ENCODE assay signal across 15 mouse cellular contexts in genomic region chr13:100871445-100872171, GRCm38 (mm10). TPM values are rescaled to one million over a fixed set of nuclear protein-coding genes. Genes with fewer than 3 reads are reported as not detected.
A peak's percentile ranks its signal among the peaks of the same experiment; 100 is the strongest.
DNase-seq lines count a peak whose midpoint lies in the region; ATAC-seq lines count a peak whose summit lies in the region.
"Had no signal": no experiment of that assay in that cellular context is flagged by ENCODE, and none has a peak within 500 bp of the region (broad histone marks: within the 10 kb centered on the region; RNA-seq: fewer than 3 reads in every experiment).

No protein-coding gene starts in this region.

- peak; percentile 15 for DNase-seq in left cerebral cortex, adult 11 months (ENCODE audit: low spot score)
- DNase-seq in left cerebral cortex, postnatal 36 days (ENCODE audit: low spot score in 2 of 2): no peak
- DNase-seq in forebrain, embryonic 11.5 days (ENCODE audit: low spot score): no peak
- no peak for DNase-seq in cerebellum, adult 11 months
- no peak for DNase-seq in embryo, embryonic 9.5 days (ENCODE audit: extremely low spot score)
- DNase-seq in thymus, postnatal 25 days: no peak
- DNase-seq: adrenal gland, postnatal 14 days; heart, postnatal 4 days; kidney, adult 8-10 months; thymus, postnatal 14 days had no signal

- WGBS in forebrain, embryonic 11.5 days: 55% methylated on average over 11 of the region's 11 CpGs
- 48% methylated on average over 11 of the region's 11 CpGs for WGBS in hindbrain, embryonic 12.5 days
- 25% methylated on average over 11 of the region's 11 CpGs for WGBS in neural tube, embryonic 14.5 days

- no peaks in the 10 kb centered on the region for H3K4me1 ChIP-seq in forebrain, embryonic 11.5 days (replicated peaks; ENCODE audit: control insufficient read depth, insufficient read depth, low read length)
- peaks cover 13% of the 10 kb centered on the region for H3K4me1 ChIP-seq in hindbrain, embryonic 12.5 days
- 0 out of 2 replicates have a peak, but pooled peaks cover 5% of the 10 kb centered on the region for H3K4me1 ChIP-seq in neural tube, embryonic 14.5 days (ENCODE audit: control insufficient read depth, insufficient read depth, low read length)
- H3K4me1 ChIP-seq: limb, embryonic 13.5 days had no signal

- intact Hi-C loops in left cerebral cortex, postnatal 36 days (cut with DNase I): no loop called here

- H3K27ac ChIP-seq in forebrain, embryonic 11.5 days (ENCODE audit: low read depth, low read length): no peak overlapping the region
- peak overlapping the region; percentile 12; the same call in 1 of the 2 replicates for H3K27ac ChIP-seq in hindbrain, embryonic 12.5 days
- H3K27ac ChIP-seq in neural tube, embryonic 14.5 days (ENCODE audit: low read depth, low read length): peak overlapping the region; percentile 4; the same call in 1 of the 2 replicates
- H3K27ac ChIP-seq: limb, embryonic 13.5 days; macrophage had no signal

- H3K27me3 ChIP-seq in forebrain, embryonic 11.5 days (ENCODE audit: control insufficient read depth, insufficient read depth, low read length): no peaks in the 10 kb centered on the region
- no peaks in the 10 kb centered on the region for H3K27me3 ChIP-seq in hindbrain, embryonic 12.5 days
- no peaks in the 10 kb centered on the region for H3K27me3 ChIP-seq in neural tube, embryonic 14.5 days (ENCODE audit: control insufficient read depth, insufficient read depth, low read length)

- H3K9me3 ChIP-seq in forebrain, embryonic 11.5 days (ENCODE audit: control insufficient read depth, low read length): no peaks in the 10 kb centered on the region
- no peaks in the 10 kb centered on the region for H3K9me3 ChIP-seq in hindbrain, embryonic 12.5 days (replicated peaks)
- no peaks in the 10 kb centered on the region for H3K9me3 ChIP-seq in neural tube, embryonic 14.5 days (ENCODE audit: control insufficient read depth, low read length)
- H3K9me3 ChIP-seq: limb, embryonic 13.5 days had no signal

- no peak overlapping the region for H3K4me2 ChIP-seq in forebrain, embryonic 11.5 days (ENCODE audit: low read depth, low read length, severe bottlenecking)
- no peak overlapping the region for H3K4me2 ChIP-seq in hindbrain, embryonic 12.5 days (replicated peaks)
- H3K4me2 ChIP-seq in neural tube, embryonic 14.5 days (ENCODE audit: low read depth, low read length): no peak overlapping the region
- H3K4me2 ChIP-seq: heart, embryonic 11.5 days; limb, embryonic 13.5 days had no signal

- ATAC-seq in forebrain, embryonic 11.5 days (replicated peaks; ENCODE audit: low FRiP score): 0 out of 2 replicates have a peak, but pooled peaks have one; percentile 50
- peak; percentile 55; the same call in 1 of the 2 replicates for ATAC-seq in hindbrain, embryonic 12.5 days (ENCODE audit: low FRiP score)
- ATAC-seq in neural tube, embryonic 14.5 days (ENCODE audit: low read depth): peak; percentile 50; the same call in 1 of the 2 replicates

- no peak overlapping the region for H3K9ac ChIP-seq in forebrain, embryonic 11.5 days (ENCODE audit: low read length)
- H3K9ac ChIP-seq in hindbrain, embryonic 12.5 days: no peak overlapping the region
- H3K9ac ChIP-seq in neural tube, embryonic 14.5 days (replicated peaks; ENCODE audit: low read depth, low read length): no peak overlapping the region
- H3K9ac ChIP-seq: limb, embryonic 13.5 days had no signal

- H3K4me3 ChIP-seq in forebrain, embryonic 11.5 days (ENCODE audit: low read depth, low read length): no peak overlapping the region
- H3K4me3 ChIP-seq in hindbrain, embryonic 12.5 days: no peak overlapping the region
- H3K4me3 ChIP-seq in neural tube, embryonic 14.5 days (ENCODE audit: low read depth, low read length): no peak overlapping the region
- H3K4me3 ChIP-seq: limb, embryonic 13.5 days had no signal

- H3K36me3 ChIP-seq in forebrain, embryonic 11.5 days (ENCODE audit: control insufficient read depth, insufficient read depth, low read length): no peaks in the 10 kb centered on the region
- no peaks in the 10 kb centered on the region for H3K36me3 ChIP-seq in hindbrain, embryonic 12.5 days
- no peaks in the 10 kb centered on the region for H3K36me3 ChIP-seq in neural tube, embryonic 14.5 days (ENCODE audit: control insufficient read depth, insufficient read depth, low read length)
- H3K36me3 ChIP-seq: limb, embryonic 13.5 days had no signal

RNA-seq across cellular contexts. Expression of gene Slc30a5, which starts 38.4 kb away (rescaled TPM):
- 10 to 100 TPM; 44.7 to 46.4 TPM for total RNA-seq in left cerebral cortex, postnatal 36 days (2021)
- polyA plus RNA-seq in forebrain, embryonic 11.5 days (2014; fragmentation: Nextera tagmentation; extraction: Ambion mirVana): 47.1 and 47.3 TPM in 2 replicates
- 43.5 and 51.2 TPM in 2 replicates for polyA plus RNA-seq in hindbrain, embryonic 12.5 days (2016; fragmentation: Nextera tagmentation; extraction: Ambion mirVana)
- 40.2 and 45.3 TPM in 2 replicates for polyA plus RNA-seq in neural tube, embryonic 14.5 days (2014; fragmentation: Nextera tagmentation; extraction: Ambion mirVana)
